ENCODE assay signal across 8 mouse cellular contexts in the genomic region with DNA sequence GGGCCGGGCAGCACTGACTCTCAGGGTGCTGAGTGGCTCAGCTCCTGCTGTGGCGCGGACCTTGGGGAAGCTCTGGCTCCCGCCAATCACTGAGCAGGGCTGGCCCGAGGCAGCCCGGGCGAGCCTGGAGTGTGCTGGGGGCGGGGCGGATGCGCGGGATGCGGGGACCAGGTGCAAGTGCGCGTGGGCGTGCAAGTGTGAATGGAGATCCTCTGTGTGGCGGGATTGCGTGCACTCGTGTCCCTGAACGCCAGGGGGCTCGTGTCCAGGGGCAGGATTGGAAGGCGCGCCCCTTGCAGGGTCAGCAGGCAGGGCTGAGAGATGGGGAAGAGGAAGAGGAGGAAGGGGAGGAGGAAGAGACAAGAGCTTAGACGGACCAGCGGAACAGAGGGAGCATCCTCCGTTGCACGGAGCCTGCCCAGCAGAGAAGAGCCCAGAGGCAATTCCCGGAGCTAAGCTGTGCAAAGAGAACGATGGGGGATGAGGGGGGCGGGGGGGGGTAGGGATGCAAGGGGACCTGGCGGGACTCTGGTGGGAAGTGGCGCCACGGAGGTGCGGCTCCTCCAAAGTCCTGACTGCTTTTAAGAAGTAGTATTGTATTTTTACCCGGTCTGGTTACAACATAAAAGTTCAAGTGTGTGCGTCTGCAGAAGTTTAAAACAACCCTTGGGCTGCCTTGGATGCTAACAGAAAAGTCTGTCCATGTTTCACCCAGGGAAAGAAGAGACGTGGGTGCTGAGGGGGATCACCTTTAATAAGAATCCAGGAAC. TPM values are rescaled to one million over a fixed set of nuclear protein-coding genes. Genes with fewer than 3 reads are reported as not detected.
DNase-seq lines count a peak whose midpoint lies in the region; ATAC-seq and TF ChIP-seq lines count a peak whose summit lies in the region.

No protein-coding gene starts in this region.

- DNase-seq in layer of hippocampus, adult 2 months (ENCODE audit: low spot score in 2 of 2), result no peak
- no peak for DNase-seq in layer of hippocampus, adult 8-10 months (ENCODE audit: low spot score in 2 of 2)
- peak; percentile 71 for DNase-seq in embryo, embryonic 10.5 days (ENCODE audit: low spot score)
- DNase-seq in heart, postnatal 0 days (ENCODE audit: low spot score), result no peak
- peak; percentile 35 to 41 for DNase-seq in left cerebral cortex, postnatal 14 days (ENCODE audit: low spot score in 2 of 2)
- DNase-seq in lung, postnatal 4 days, result peak; percentile 51 to 64
- DNase-seq in retina, postnatal 7 days (ENCODE audit: low read depth, low spot score), result peak; percentile 11
- DNase-seq in layer of hippocampus, adult 9-10 months (ENCODE audit: low spot score), result no peak

- 1% methylated on average over 36 of the region's 36 CpGs for WGBS in heart, postnatal 0 days

- no peaks in the 10 kb centered on the region for H3K9me3 ChIP-seq in heart, postnatal 0 days (replicated peaks; ENCODE audit: control insufficient read depth, low read length)

- peaks cover 61% of the 10 kb centered on the region for H3K27me3 ChIP-seq in heart, postnatal 0 days (ENCODE audit: control insufficient read depth, insufficient read depth, low read length)

- peak overlapping the region; percentile 40; the same call in 1 of the 2 replicates for H3K4me3 ChIP-seq in layer of hippocampus, adult 2 months
- H3K4me3 ChIP-seq in heart, postnatal 0 days (ENCODE audit: low read depth, low read length), result peak overlapping the region; percentile 40

- no peak for TF ChIP-seq EP300 in heart, postnatal 0 days (IDR thresholded peaks at IDR 0.05; ENCODE audit: low read depth)

- H3K4me1 ChIP-seq in heart, postnatal 0 days (ENCODE audit: control insufficient read depth, insufficient read depth), result peaks cover 9% of the 10 kb centered on the region

- no peaks in the 10 kb centered on the region for H3K36me3 ChIP-seq in heart, postnatal 0 days (replicated peaks; ENCODE audit: control insufficient read depth, insufficient read depth, low read length)

- peak overlapping the region; percentile 62 for H3K4me2 ChIP-seq in heart, postnatal 0 days (ENCODE audit: low read depth, low read length)

- intact Hi-C loops in left cerebral cortex, postnatal 14 days (cut with DNase I), result no loop called here

- H3K27ac ChIP-seq in layer of hippocampus, adult 2 months, result no peak overlapping the region
- no peak overlapping the region for H3K27ac ChIP-seq in heart, postnatal 0 days (ENCODE audit: low read depth)

- no peak overlapping the region for H3K9ac ChIP-seq in heart, postnatal 0 days (replicated peaks; ENCODE audit: low read depth, low read length)

- peak; percentile 60 for TF ChIP-seq CTCF in layer of hippocampus, adult 2 months (conservative IDR thresholded peaks at IDR 0.05)
- TF ChIP-seq CTCF in heart, postnatal 0 days (IDR thresholded peaks at IDR 0.05; ENCODE audit: low read depth), result peak; percentile 27

- ATAC-seq in heart, postnatal 0 days (ENCODE audit: insufficient read depth, low read depth), result peak; percentile 67

RNA-seq across cellular contexts. Expression of gene Erg, which starts 0.7 kb away (rescaled TPM):
- total RNA-seq in layer of hippocampus, adult 2 months (2021), result 1 to 10 TPM; 4.4 to 4.6 TPM
- 1 to 10 TPM; 3.6 to 5.1 (median 4.4) TPM for total RNA-seq in layer of hippocampus, adult 8-10 months (2022)
- total RNA-seq in heart, postnatal 0 days (2014; rRNA removed; ENCODE audit: low replicate concordance), result 12.1 and 16.9 TPM in 2 replicates
- polyA plus RNA-seq in heart, postnatal 0 days (2015; fragmentation: Nextera tagmentation; extraction: Ambion mirVana), result 5.0 and 7.2 TPM in 2 replicates
- 1 to 10 TPM; 8.4 to 8.8 TPM for total RNA-seq in left cerebral cortex, postnatal 14 days (2021)

Comparison
In these comparisons a context has a peak if more than half of its experiments do, and no peak if none do; other contexts are left out.
1. DNase-seq: peak in embryo, embryonic 10.5 days (single experiment), left cerebral cortex, postnatal 14 days (2 of 2), lung, postnatal 4 days (2 of 2) and retina, postnatal 7 days (single experiment); none in layer of hippocampus, adult 2 months (0 of 2), layer of hippocampus, adult 8-10 months (0 of 2), heart, postnatal 0 days (single experiment) and layer of hippocampus, adult 9-10 months (single experiment).